Mouse (Mus musculus) CH12.LX (cell line): ENCODE measurements at regions not wholly inside any gene's neighbourhood (a gene's known extent, or its start where the extent isn't known, plus 50 kb on each side); places are given as distances from the start of the nearest gene placed in this dataset.

Experiments used
- DNase-seq: peaks from one replicate; pipeline ENCODE4 v3.0.0-alpha.2; 2013; ENCODE audit errors: extremely low read depth
- H3K27ac ChIP-seq: 2 replicates; pipeline ENCODE4 v1.5.1; 2012; ENCODE audit warnings: low read depth, mild to moderate bottlenecking, control low read depth, moderate library complexity; ENCODE audit not compliant: insufficient read depth
- H3K27me3 ChIP-seq: replicated peaks from 2 replicates; pipeline ENCODE3; 2012; ENCODE audit warnings: inconsistent platforms
- H3K36me3 ChIP-seq, 2 experiments: replicated peaks in 1 of 2; 2 replicates each; pipeline versions ENCODE3 to v1.6.1; 2012; ENCODE audit warnings: inconsistent platforms in 1 of 2, low read length in 1 of 2, mild to moderate bottlenecking in 1 of 2, mixed read lengths in 1 of 2, moderate library complexity in 1 of 2; ENCODE audit not compliant: control insufficient read depth in 1 of 2, insufficient read depth in 1 of 2
- H3K4me1 ChIP-seq, 2 experiments: 2 replicates each; pipeline ENCODE4 v1.6.1; 2012; ENCODE audit warnings: inconsistent platforms in 1 of 2, moderate library complexity in 1 of 2; ENCODE audit not compliant: insufficient read depth in 2 of 2, control insufficient read depth in 1 of 2
- H3K4me2 ChIP-seq: 2 replicates; pipeline ENCODE4 v1.6.1; 2012; ENCODE audit warnings: low read depth, mild to moderate bottlenecking, control low read depth; ENCODE audit not compliant: poor library complexity, insufficient read depth, severe bottlenecking
- H3K4me3 ChIP-seq, 3 experiments: fragments of 150-350 bp in 1 of 3; sonication (generic) in 1 of 3; replicated peaks in 1 of 3; 2 replicates each; pipeline versions ENCODE3 to v1.5.1; 2011 to 2012; ENCODE audit warnings: low read depth in 2 of 3, low read length in 2 of 3, mild to moderate bottlenecking in 2 of 3, moderate library complexity in 2 of 3, control low read depth in 1 of 3, improper control_type of control experiment in 1 of 3, inconsistent platforms in 1 of 3, mixed read lengths in 1 of 3; ENCODE audit not compliant: poor library complexity in 1 of 3
- H3K79me2 ChIP-seq: replicated peaks from 2 replicates; pipeline ENCODE4 v1.6.1; 2012; ENCODE audit warnings: mild to moderate bottlenecking, moderate library complexity; ENCODE audit not compliant: control insufficient read depth, poor library complexity, insufficient read depth, severe bottlenecking; ENCODE audit errors: extremely low read depth
- H3K9ac ChIP-seq: 2 replicates; pipeline ENCODE4 v1.6.1; 2012; ENCODE audit warnings: low read depth, mild to moderate bottlenecking, control low read depth, moderate library complexity; ENCODE audit not compliant: insufficient read depth
- H3K9me3 ChIP-seq: replicated peaks from 2 replicates; pipeline ENCODE3; 2012; ENCODE audit warnings: low read length, inconsistent platforms, mixed read lengths
- CHD1 ChIP-seq: IDR thresholded peaks from 2 replicates; pipeline ENCODE4 v1.6.1; 2012; ENCODE audit warnings: low read depth, low read length, improper control_type of control experiment, inconsistent platforms
- ELF1 ChIP-seq: IDR thresholded peaks from 2 replicates; pipeline ENCODE4 v1.6.1; 2014; ENCODE audit warnings: low read depth, mild to moderate bottlenecking, inconsistent platforms, low read length, improper control_type of control experiment
- EP300 ChIP-seq: IDR thresholded peaks from 2 replicates; pipeline ENCODE4 v1.6.1; 2011; ENCODE audit warnings: low read length, improper control_type of control experiment
- ETS1 ChIP-seq: conservative IDR thresholded peaks from 2 replicates; pipeline ENCODE4 v1.6.1; 2012; ENCODE audit warnings: low read depth, mild to moderate bottlenecking, inconsistent platforms, low read length, improper control_type of control experiment, moderate library complexity
- JUN ChIP-seq: IDR thresholded peaks from 2 replicates; pipeline ENCODE4 v1.6.1; 2011; ENCODE audit warnings: low read depth, mild to moderate bottlenecking, low read length, improper control_type of control experiment, moderate library complexity; ENCODE audit not compliant: insufficient read depth
- KAT2A ChIP-seq: IDR thresholded peaks from 2 replicates; pipeline ENCODE4 v1.6.1; 2012; ENCODE audit warnings: low read length, improper control_type of control experiment, inconsistent platforms; ENCODE audit not compliant: insufficient replicate concordance
- MEF2A ChIP-seq: IDR thresholded peaks from 2 replicates; pipeline ENCODE4 v1.6.1; 2014; ENCODE audit warnings: low read depth, mild to moderate bottlenecking, inconsistent platforms, low read length, improper control_type of control experiment, borderline replicate concordance
- MYC ChIP-seq: IDR thresholded peaks from 2 replicates; pipeline ENCODE4 v1.6.1; 2011; ENCODE audit warnings: low read depth, mild to moderate bottlenecking, improper control_type of control experiment, low read length
- PAX5 ChIP-seq: IDR thresholded peaks from 2 replicates; pipeline ENCODE4 v1.6.1; 2012; ENCODE audit warnings: low read length, inconsistent platforms, mixed read lengths
- POLR2A ChIP-seq: IDR thresholded peaks from 2 replicates; pipeline ENCODE4 v1.6.1; 2011; ENCODE audit warnings: low read depth, mild to moderate bottlenecking, improper control_type of control experiment, low read length
- RAD21 ChIP-seq: IDR thresholded peaks from 2 replicates; pipeline ENCODE4 v1.6.1; 2011; ENCODE audit warnings: low read depth, mild to moderate bottlenecking, low read length, improper control_type of control experiment, moderate library complexity
- RCOR1 ChIP-seq: conservative IDR thresholded peaks from 2 replicates; pipeline ENCODE4 v1.6.1; 2012; ENCODE audit warnings: low read depth, mild to moderate bottlenecking, inconsistent platforms, low read length, improper control_type of control experiment
- USF2 ChIP-seq: conservative IDR thresholded peaks from 2 replicates; pipeline ENCODE4 v1.6.1; 2011; ENCODE audit warnings: low read depth, low read length, improper control_type of control experiment
- ZKSCAN1 ChIP-seq: IDR thresholded peaks from 2 replicates; pipeline ENCODE4 v1.6.1; 2012; ENCODE audit warnings: low read depth, inconsistent platforms, low read length, improper control_type of control experiment, borderline replicate concordance
- ZNF384 ChIP-seq: IDR thresholded peaks from 2 replicates; pipeline ENCODE4 v1.6.1; 2012; ENCODE audit warnings: low read depth, low read length, improper control_type of control experiment, inconsistent platforms
- dilution Hi-C: fragments of 300-500 bp; cut with MboI; formaldehyde crosslinking; loops from 2 replicates; pipeline ENCODE4 v1.14.3; 2020; ENCODE audit warnings: low sequenced_read_pairs; ENCODE audit not compliant: extremely low pct_unique_long_range_greater_than_20kb, extremely low pct_ligation_motif_present
- in situ Hi-C: fragments of 300-500 bp; cut with MboI; formaldehyde crosslinking; loops from 3 replicates; pipeline ENCODE4 v1.14.3; 2019; ENCODE audit warnings: low sequenced_read_pairs, low pct_ligation_motif_present, low pct_unique_long_range_greater_than_20kb, mixed read lengths

GRCm38 (mm10) chr12:106626786-106627185 lies 616.8 kb downstream of the Vrk1 start (continued):
- TF ChIP-seq KAT2A (no peak), ZNF384 (no peak), POLR2A (no peak)

DNA sequence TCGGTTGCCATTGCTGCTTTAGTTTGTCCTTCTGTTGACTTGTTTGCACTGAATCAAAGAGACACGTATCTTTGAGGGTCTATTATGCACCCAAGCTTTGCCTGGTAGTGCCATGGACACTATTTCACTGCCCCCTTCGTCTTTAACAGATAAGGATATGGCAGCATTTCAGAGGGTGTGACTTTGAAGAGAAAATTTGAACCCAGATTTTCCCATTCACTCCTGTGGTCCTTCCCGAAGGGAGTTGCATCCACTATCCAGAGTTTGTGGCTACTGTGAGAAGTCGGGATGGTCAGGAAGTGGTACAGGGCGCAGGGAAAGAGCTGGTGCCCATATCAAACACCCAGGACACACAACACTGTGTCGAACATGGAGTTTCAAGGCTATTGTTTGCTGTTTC lies 622.5 kb downstream of the Vrk1 start:
- in situ Hi-C loops: no loop called here
- dilution Hi-C loops: no loop called here
- DNase-seq: no peak
- H3K36me3 ChIP-seq: no peaks in the 10 kb centered on the region
- no peak overlapping the region for H3K9ac ChIP-seq
- no peak overlapping the region for H3K4me2 ChIP-seq
- no peak overlapping the region for H3K4me3 ChIP-seq
- peaks cover 91% of the 10 kb centered on the region for H3K9me3 ChIP-seq
- H3K27me3 ChIP-seq: no peaks in the 10 kb centered on the region
- TF ChIP-seq MYC (no peak), JUN (no peak), POLR2A (no peak), ETS1 (no peak), CHD1 (no peak), ELF1 (no peak), ZKSCAN1 (no peak), EP300 (no peak), RCOR1 (no peak)
- H3K4me1 ChIP-seq: no peaks in the 10 kb centered on the region
- H3K27ac ChIP-seq: no peak overlapping the region
- no peaks in the 10 kb centered on the region for H3K79me2 ChIP-seq

- Histone ChIP-seq H3K9me3 (peaks cover 85% of the 10 kb centered on the region), H3K27ac (no peak overlapping the region), H3K36me3 (no peaks in the 10 kb centered on the region), H3K9ac (no peak overlapping the region), H3K4me2 (no peak overlapping the region), H3K4me1 (no peaks in the 10 kb centered on the region), H3K79me2 (no peaks in the 10 kb centered on the region), H3K27me3 (no peaks in the 10 kb centered on the region), H3K4me3 (no peak overlapping the region)
- TF ChIP-seq PAX5: no peak
- TF ChIP-seq RAD21: no peak
- in situ Hi-C loops (no loop called here), dilution Hi-C loops (no loop called here)
- DNase-seq: no peak
These were observed 623.1 kb downstream of the Vrk1 start for GRCm38 (mm10) chr12:106633096-106633495.

DNA sequence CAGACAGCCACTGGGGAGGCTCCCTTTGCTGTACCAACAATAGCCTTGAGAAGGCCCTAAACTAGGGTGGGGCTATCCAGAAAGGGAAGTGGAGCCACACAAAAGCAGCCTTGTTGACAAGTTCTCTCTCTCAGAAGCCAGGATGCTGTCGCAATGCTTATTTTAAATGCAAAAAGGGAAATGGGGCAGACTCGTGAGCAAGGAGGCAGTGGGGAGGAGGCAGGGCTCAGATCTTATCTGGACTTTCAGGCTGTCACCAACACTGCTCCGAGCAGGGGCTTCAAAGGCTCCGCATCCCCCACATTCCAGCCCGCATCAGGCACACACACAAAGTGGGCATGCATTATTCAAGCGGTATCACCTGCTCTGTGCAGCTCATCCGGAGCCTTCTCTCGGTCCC lies 648.3 kb downstream of the Vrk1 start:
- Histone ChIP-seq H3K4me2 (no peak overlapping the region), H3K27me3 (no peaks in the 10 kb centered on the region), H3K4me1 (no peaks in the 10 kb centered on the region), H3K9me3 (peaks cover 78% of the 10 kb centered on the region), H3K9ac (no peak overlapping the region), H3K4me3 (no peak overlapping the region), H3K79me2 (no peaks in the 10 kb centered on the region), H3K36me3 (no peaks in the 10 kb centered on the region), H3K27ac (no peak overlapping the region)
- DNase-seq: no peak
- in situ Hi-C loops (no loop called here), dilution Hi-C loops (no loop called here)
- TF ChIP-seq MEF2A: no peak
- no peak for TF ChIP-seq USF2
